In genomic region chr16:10620961-10621614, GRCm38 (mm10) we compare ENCODE assay signal across 10 mouse cellular contexts.
DNase-seq lines count a peak whose midpoint lies in the region.
"Had no signal": no experiment of that assay in that cellular context is flagged by ENCODE, and none has a peak within 500 bp of the region (broad histone marks: within the 10 kb centered on the region; RNA-seq: fewer than 3 reads in every experiment).

No protein-coding gene starts in this region.

- peak; percentile 33 to 73 for DNase-seq in layer of hippocampus, adult 18-20 months (ENCODE audit: low spot score in 2 of 2)
- DNase-seq in layer of hippocampus, adult 11-12 months (ENCODE audit: low spot score): no peak
- peak; percentile 16 for DNase-seq in right cerebral cortex, postnatal 25 days
- no peak for DNase-seq in right cerebral cortex, postnatal 14 days
- peak; percentile 22 to 39 for DNase-seq in layer of hippocampus, postnatal 36 days
- no peak for DNase-seq in embryo, embryonic 10.5 days (ENCODE audit: low spot score)
- no peak for DNase-seq in adrenal gland, postnatal 10 days
- DNase-seq: adrenal gland, postnatal 14 days; gastrocnemius, postnatal 25 days; liver, postnatal 0 days had no signal

Comparison
In these comparisons a context has a peak if more than half of its experiments do, and no peak if none do; other contexts are left out.
1. DNase-seq: peak in layer of hippocampus, adult 18-20 months (2 of 2), right cerebral cortex, postnatal 25 days (single experiment) and layer of hippocampus, postnatal 36 days (2 of 2); none in layer of hippocampus, adult 11-12 months (single experiment), right cerebral cortex, postnatal 14 days (single experiment), embryo, embryonic 10.5 days (single experiment) and adrenal gland, postnatal 10 days (single experiment).